Mouse (Mus musculus): ENCODE results near the gene 1700088E04Rik.

The 1700088E04Rik gene

DNA sequence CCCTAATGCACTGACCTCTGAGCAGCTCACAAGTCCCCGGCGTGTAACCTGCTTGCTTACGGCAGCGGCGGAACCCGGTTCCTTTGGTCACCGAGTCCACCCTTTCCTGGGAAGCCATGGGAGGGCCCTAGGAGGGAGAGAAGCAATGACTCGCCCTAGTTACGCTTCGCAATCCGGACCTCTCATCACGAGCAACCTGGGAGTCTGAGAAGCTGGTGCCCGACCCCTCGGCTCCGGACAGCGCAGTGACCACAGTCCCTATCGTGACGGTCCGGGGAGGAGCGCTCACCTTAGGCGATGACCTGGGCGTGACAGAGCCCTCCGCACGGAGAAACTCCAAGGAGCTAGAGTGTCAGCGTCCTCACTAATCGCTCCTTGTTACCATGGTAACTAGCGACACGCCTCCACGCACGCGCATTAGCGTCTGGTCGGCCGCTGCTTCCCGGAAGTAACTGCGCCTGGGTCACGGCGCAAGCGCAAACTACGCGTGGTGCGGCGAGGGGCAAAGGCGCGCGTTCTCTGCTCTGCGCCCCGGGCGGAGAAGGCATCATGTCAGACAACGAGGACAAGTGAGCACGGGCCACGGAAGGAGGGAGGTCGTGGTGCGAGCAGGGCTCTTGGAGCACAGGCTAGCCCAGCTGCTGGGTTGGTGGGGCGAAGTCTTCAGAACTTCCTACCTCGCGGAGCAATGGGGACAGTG, at the start of gene 1700088E04Rik, which contains the start of gene Polr2f:
1700088E04Rik (minus strand) TSS at position 388 of the 700 bp plus-strand sequence.
Polr2f (plus strand) TSS at position 144 of the 700 bp plus-strand sequence.
- DNase-seq (ENCODE audit: low spot score) = peak; percentile 99

- DNase-seq (ENCODE audit: low spot score) = no peak
These were observed 46.8 kb upstream of the 1700088E04Rik start for GRCm38 (mm10) chr15:79187819-79188218.

DNA sequence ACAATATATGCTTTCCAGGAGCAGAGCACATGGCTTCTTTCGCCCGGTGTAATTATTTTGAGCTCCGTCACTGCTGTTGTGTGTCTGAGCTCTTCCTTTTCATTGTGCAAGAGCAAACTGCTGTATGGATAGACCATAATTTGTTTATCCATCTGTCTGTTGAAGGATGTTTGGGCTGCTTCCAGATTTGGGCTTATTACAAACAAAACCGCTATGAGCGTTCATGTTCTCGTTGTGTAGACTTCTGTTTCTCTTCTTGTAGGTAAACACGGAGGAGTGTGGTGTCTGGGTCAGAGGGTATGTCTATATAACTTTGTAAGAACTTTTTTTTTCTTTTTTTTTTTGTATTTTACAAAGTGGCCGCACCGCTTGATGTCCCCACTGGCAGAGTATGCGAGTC, 44.2 kb upstream of the 1700088E04Rik start:
- DNase-seq (ENCODE audit: low spot score) = no peak

DNA sequence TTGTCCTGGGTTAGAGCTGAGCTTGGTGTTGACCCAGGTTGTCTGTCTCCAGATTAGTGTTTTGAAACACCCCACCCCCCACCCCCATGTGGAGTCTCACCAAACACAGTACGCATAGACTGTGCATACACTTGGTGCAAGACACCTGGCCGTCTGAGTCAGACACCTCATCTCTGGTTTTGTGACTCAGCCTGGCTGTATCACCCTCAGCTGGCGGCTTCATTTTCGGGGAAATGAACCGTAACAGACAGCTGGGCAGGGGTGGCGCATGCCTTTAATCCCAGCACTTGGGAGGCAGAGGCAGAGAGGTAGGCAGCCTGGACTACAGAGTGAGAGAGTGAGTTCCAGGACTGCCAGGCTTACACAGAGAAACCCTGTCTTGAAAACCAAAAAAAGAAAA, 35.9 kb upstream of the 1700088E04Rik start:
- no peak for DNase-seq (ENCODE audit: low spot score)

- DNase-seq (ENCODE audit: low spot score) = peak; percentile 43
These were observed 25.7 kb upstream of the 1700088E04Rik start for GRCm38 (mm10) chr15:79166712-79167111.

DNA sequence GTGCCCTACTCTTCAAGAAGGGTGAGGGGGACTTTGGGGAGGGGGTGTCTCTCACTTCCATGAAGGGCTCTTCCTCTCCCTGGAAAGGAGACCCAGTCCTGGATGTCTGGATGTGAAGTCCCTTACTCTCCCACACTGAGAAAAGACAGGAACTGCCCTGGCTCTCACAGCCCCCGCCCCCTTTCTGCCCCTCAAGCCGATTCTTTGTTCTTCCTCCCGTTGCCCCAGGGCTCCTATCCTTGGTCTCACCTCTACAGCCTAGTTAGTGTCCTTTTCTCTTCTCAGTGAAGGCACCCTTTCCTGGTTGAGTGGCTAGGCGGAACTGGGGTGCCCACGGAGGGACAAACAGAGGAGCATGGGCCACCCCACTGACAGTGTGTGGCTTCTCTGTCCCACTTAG, 24.1 kb upstream of the 1700088E04Rik start, which contains the start of gene Sox10:
Sox10 (minus strand) TSS at position 101 of the 400 bp plus-strand sequence.
- no peak for DNase-seq (ENCODE audit: low spot score)

DNA sequence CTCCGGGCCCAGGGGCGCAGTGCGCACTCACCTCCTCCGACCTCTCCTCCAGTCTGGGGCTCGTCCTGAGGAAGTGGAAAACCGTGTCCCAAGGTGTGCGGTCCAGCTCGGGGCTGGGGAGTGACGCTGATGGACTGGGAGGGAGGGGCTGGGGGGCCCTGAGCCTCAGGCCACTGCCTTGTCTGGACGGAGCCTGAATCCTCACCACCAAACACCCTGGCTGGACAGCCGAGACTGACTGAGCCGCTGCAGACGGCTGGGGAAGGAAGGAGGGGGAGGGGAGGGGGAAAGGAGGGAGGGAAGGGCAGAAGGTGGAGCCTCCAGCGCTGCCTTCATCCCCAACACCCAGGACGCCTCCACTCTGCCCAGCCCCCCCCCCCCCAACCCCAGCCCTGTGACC, 23.2 kb upstream of the 1700088E04Rik start:
- no peak for DNase-seq (ENCODE audit: low spot score)

- DNase-seq (ENCODE audit: low spot score) = no peak
These were observed 21.8 kb upstream of the 1700088E04Rik start for GRCm38 (mm10) chr15:79162822-79163221.

- no peak for DNase-seq (ENCODE audit: low spot score)
These were observed 21.2 kb upstream of the 1700088E04Rik start for GRCm38 (mm10) chr15:79162301-79162700.

- no peak for DNase-seq (ENCODE audit: low spot score)
These were observed 14.5 kb upstream of the 1700088E04Rik start for GRCm38 (mm10) chr15:79155572-79155971.

- no peak for DNase-seq (ENCODE audit: low spot score)
These were observed 11.7 kb upstream of the 1700088E04Rik start for GRCm38 (mm10) chr15:79152709-79153108.

DNA sequence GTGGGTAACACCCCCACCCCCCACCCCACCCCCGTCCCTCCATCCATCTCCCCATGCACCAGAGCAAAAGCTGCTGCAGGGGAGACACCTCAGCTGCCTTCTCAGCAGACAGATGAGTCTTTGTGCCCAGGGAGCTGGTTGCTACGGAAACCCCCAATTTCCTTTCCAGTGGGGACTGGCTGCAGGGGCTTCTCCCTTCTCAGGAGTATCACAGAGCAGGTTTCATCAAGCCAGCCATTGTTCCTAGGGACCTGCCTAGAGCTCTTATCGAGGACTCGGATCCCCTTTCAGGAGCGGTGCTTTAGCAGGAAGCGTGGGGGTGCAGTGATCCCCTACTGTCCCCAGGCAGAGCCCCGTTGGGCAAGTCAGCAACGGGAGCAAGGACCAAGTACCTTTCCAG, 10.8 kb upstream of the 1700088E04Rik start:
- DNase-seq (ENCODE audit: low spot score) = no peak

- peak; percentile 92 for DNase-seq (ENCODE audit: low spot score)
These were observed 7.5 kb upstream of the 1700088E04Rik start for GRCm38 (mm10) chr15:79148533-79148932.

DNA sequence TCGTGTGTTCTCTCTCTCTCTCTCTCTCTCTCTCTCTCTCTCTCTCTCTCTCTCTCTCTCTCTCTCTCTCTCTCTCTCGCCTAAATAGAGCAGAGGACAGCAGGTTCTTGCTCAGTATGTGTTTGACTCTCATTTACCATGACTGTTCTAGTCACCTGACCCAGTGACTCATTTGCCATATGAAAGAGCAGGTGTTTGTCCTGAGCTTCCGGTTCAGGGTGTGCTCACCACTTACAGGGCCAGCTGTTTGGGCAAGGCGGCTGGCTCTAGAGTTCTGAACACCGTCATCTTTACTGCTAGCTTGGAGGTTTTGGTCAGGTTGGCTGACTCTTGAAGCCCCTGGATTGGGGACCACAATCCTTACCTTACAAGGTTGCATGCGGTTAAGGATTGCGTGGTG, 4.5 kb upstream of the 1700088E04Rik start:
- DNase-seq (ENCODE audit: low spot score) = no peak

GRCm38 (mm10) chr15:79144021-79144420, 3.0 kb upstream of the 1700088E04Rik start:
- no peak for DNase-seq (ENCODE audit: low spot score)

DNA sequence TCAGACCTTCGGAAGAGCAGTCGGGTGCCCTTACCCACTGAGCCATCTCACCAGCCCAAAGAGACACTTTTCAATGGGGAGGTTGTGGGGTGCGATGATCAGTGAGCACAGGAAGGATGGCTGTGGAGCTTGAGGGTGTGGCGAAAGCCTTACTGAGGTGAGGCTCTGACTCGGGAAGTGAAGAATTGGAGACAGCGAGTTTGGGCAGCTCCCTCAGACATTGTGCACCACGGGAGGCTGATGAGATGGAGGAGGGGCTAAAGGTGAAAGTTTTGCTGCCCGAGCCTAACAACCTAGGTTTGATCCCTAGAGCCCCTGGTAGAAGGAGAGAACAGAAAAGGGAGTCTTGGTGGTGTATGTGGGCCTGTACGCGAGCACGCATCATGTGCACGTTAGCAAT, 2.3 kb upstream of the 1700088E04Rik start:
- no peak for DNase-seq (ENCODE audit: low spot score)

DNA sequence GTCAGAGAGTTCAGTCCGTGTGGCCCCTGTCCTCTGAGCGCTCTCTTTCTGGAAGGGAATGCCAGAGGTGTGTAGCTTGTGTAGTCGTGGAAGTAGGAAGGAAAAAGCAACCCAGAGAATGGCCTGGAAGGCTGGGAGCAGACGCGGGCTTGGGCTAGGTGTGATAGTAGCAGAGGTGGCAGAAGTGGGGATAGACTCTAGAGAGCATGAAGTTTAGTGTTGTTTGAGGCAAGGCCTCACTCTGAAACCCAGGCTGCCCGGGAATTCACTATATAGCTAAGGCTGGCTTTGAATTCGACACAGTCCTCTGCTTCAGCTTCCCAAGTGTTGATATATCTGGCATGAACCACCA, 489 bp upstream of the 1700088E04Rik start:
- no peak for DNase-seq (ENCODE audit: low spot score)

- no peak for DNase-seq (ENCODE audit: low spot score)
These were observed 1.4 kb downstream of the 1700088E04Rik start for GRCm38 (mm10) chr15:79139640-79140039.

DNA sequence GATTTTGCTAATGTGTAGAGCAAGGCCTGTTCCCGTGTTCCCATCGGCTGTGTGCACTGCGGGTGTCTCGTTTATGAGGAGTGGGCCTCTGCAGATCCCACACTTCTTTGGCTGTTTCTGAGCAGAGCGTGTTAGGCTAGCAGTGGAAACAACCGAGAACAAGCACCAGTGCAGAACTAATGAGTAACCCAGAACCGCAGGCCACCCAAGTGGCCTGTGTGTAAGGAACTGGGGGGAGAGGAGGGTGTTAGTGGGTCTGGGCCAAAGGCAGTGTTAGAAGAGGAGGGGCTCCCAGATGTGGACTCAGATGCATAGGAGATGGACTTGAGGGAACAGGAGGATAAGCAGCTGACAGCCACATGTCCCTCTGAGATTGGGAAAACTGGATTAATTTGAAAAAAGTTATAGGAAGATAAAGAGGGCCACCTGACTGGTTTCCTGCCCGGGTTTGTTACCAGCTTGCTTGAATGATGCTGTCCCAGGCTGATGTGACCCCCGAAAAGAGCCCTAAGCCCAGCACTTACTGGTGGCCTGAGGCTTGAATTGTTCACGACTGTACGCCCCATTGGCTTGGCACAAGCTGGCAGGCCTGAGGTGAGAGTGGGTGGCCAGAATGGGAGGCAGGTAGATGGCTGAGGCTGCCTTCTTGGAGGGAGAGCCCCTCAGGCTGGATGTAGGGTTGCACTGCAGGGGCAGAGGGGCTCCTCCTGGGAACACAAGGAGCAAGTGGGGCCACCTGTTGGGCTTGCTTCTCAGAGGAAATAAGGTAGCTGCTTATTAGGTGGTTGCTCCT, 5.1 kb downstream of the 1700088E04Rik start:
- no peak for DNase-seq (ENCODE audit: low spot score)

GRCm38 (mm10) chr15:79135332-79135731, 5.7 kb downstream of the 1700088E04Rik start:
- no peak for DNase-seq (ENCODE audit: low spot score)

DNA sequence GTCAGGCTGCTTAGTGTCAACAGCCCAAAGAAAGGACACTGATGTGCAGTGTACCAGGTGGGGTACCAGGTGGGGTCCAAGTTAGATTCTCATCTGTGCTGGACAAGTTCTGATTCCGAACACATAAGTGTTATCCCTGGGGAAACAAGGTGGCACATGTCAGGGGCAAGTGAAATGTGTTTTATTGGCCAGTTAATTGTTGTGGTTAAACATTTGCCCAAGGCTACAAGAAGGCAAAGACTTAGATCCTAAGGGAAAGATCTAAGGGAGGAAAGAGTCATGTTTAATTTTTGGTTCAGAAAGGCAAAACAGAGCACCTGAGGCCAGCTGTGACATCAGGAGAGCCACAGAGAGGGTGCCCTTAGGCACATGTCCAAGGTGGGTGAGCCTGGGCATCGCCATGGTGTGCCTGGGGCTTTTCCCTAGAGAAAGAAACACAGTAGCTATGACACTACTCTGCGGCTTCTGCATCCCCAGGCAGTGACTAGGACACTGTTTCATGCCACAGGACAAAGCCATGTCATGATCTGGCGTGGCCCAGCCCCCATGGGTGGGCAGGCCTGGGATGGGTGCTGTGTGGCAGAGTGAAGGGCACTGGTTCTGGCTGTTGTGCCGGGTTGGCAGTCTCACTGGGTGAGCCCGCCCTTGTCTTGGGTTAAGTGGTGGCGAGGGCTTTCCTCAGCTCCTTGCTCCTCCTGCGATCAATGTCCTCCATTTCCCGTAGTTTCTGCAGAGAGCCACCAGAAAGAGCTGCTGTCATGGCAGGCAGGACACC, 6.4 kb downstream of the 1700088E04Rik start:
- no peak for DNase-seq (ENCODE audit: low spot score)

DNA sequence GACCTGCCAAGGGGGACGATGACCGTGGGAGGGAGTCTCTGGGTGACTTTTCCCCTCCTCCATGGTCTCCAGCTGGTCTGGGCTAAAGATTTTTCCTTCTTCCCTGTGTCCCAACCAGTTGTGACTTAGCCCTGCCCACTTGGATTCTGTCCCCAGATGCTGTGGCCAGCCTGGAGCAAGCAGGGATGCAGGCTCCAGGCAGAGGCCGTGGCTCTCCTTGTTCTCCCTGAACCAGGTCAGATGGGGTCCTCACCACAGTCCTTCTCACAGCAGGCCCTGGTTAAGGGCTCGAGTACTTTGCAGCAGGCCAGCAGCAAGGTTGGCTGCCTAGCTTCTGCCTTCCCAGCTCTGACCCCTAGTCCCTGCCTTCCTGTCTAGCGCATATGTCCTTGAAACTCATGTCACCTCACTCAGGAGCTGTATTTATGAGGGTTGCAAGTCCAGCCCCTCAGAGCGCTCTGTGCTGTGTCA, 7.8 kb downstream of the 1700088E04Rik start:
- no peak for DNase-seq (ENCODE audit: low spot score)
